Mouse (Mus musculus) cerebellum, adult 2 months (tissue): ENCODE measurements around the gene Nags.

Experiments used
- CTCF ChIP-seq: fragments of 200-500 bp; IDR thresholded peaks from 2 replicates; pipeline ENCODE4 v1.5.1; 2011; ENCODE audit warnings: low read depth, mild to moderate bottlenecking, control low read depth, low read length, moderate library complexity, borderline replicate concordance; ENCODE audit not compliant: insufficient read depth
- POLR2A ChIP-seq: fragments of 200-500 bp; IDR thresholded peaks from 2 replicates; pipeline ENCODE4 v1.6.1; 2011; ENCODE audit warnings: low read length, control low read depth, borderline replicate concordance; ENCODE audit not compliant: insufficient read depth

DNA sequence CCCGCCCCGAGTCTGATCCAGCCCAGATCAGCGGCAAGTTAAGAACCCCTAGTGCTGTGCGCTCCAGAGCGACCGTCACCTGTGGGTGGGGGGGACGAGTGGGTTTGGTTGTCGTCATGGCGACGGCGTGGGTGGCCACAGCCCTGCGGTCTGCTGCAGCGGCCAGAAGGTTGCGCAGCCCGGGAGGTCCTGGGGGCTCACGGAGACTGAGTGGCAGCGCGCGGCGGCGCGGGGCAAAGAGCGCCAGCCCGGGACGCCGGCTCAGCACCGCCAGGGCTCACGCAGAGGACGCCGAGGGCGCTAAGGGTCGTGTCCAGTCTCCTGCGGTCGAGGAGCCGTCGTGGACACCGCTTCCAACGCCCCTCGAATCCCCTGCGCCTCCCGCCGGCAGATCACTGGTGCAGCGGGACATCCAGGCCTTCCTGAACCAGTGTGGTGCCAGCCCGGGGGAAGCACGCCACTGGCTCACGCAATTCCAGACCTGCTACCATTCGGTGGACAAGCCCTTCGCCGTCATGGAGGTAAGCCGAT is at the start of gene Nags:
- TF ChIP-seq CTCF (no peak), POLR2A (no peak)
